Mouse (Mus musculus) intestine, postnatal 0 days (tissue): ENCODE measurements around the gene Ccr1l1. TPM values are rescaled to one million over a fixed set of nuclear protein-coding genes. Genes with fewer than 3 reads are reported as not detected.

ENCODE experiments used
- ATAC-seq: fragments of 200-750 bp; cut with Nextera tagmentation; 2 replicates; pipeline ENCODE4 v1.8.0; 2017; ENCODE audit warnings: mild to moderate bottlenecking, moderate TSS enrichment, moderate library complexity
- H3K27ac ChIP-seq: fragments of 300-500 bp; sonication (generic); 2 replicates; pipeline ENCODE4 v1.5.1; 2014; ENCODE audit warnings: mild to moderate bottlenecking, low read depth, low read length, moderate library complexity
- H3K27me3 ChIP-seq: fragments of 300-500 bp; sonication (generic); replicated peaks from 2 replicates; pipeline ENCODE4 v1.6.1; 2014; ENCODE audit warnings: low read length, mixed read lengths; ENCODE audit not compliant: control insufficient read depth, insufficient read depth
- H3K36me3 ChIP-seq: fragments of 300-500 bp; sonication (generic); 2 replicates; pipeline ENCODE4 v1.6.1; 2014; ENCODE audit warnings: mild to moderate bottlenecking, moderate library complexity; ENCODE audit not compliant: control insufficient read depth, insufficient read depth
- H3K4me1 ChIP-seq: fragments of 300-500 bp; sonication (generic); replicated peaks from 2 replicates; pipeline ENCODE4 v1.6.1; 2014; ENCODE audit warnings: antibody characterized with exemption, low read length, mixed read lengths; ENCODE audit not compliant: control insufficient read depth, insufficient read depth
- H3K4me2 ChIP-seq: fragments of 300-500 bp; sonication (generic); replicated peaks from 2 replicates; pipeline ENCODE4 v1.6.1; 2014; ENCODE audit warnings: low read depth, mild to moderate bottlenecking, moderate library complexity
- H3K4me3 ChIP-seq: fragments of 300-500 bp; sonication (generic); 2 replicates; pipeline ENCODE4 v1.5.1; 2014; ENCODE audit warnings: low read depth, low read length
- H3K9ac ChIP-seq: fragments of 300-500 bp; sonication (generic); 2 replicates; pipeline ENCODE4 v1.6.1; 2014; ENCODE audit warnings: mild to moderate bottlenecking, low read depth, low read length
- H3K9me3 ChIP-seq: fragments of 300-500 bp; sonication (generic); 2 replicates; pipeline ENCODE4 v1.6.1; 2016; ENCODE audit warnings: mixed run types; ENCODE audit not compliant: control insufficient read depth
- CTCF ChIP-seq: sonication (generic); IDR thresholded peaks from 2 replicates; pipeline ENCODE4 v1.5.1; 2016; ENCODE audit warnings: low read depth, mild to moderate bottlenecking, control low read depth, antibody characterized with exemption, moderate library complexity
- WGBS: fragments of 180-500 bp; shearing (Covaris S2); extraction: QIAGEN DNeasy Blood & Tissue Kit; methylation state at CpG from one replicate; pipeline ENCODE4 v1.1.7; 2014; 5-methylcytosine and 5-hydroxymethylcytosine counted together
- polyA plus RNA-seq: library from polyadenylated mRNA; unstranded; fragments of >200 nt; fragmentation: Nextera tagmentation; extraction: Ambion mirVana; gene quantifications from 2 replicates; pipeline ENCODE4 v1.2.1, GENCODE M21; 2015

Ccr1l1 gene
- polyA plus RNA-seq: not detected in 2 replicates

- H3K27ac ChIP-seq: no peak within 1 kb of the TSS
- H3K9me3 ChIP-seq: no peaks in the 10 kb centered on the region
- no peaks in the 10 kb centered on the region for H3K36me3 ChIP-seq
- no peak within 1 kb of the TSS for H3K4me3 ChIP-seq
- WGBS: 35% methylated on average over 1 of the region's 1 CpGs
- no peaks in the 10 kb centered on the region for H3K4me1 ChIP-seq
- ATAC-seq: no peak
- no peak for TF ChIP-seq CTCF
- H3K27me3 ChIP-seq: no peaks in the 10 kb centered on the region
- no peak within 1 kb of the TSS for H3K9ac ChIP-seq
- H3K4me2 ChIP-seq: no peak within 1 kb of the TSS
Observed at GRCm38 (mm10) chr9:123978308-123978707, at the start of gene Ccr1l1. Gene Ccr1l1, minus strand, starts transcription at chr9:123978408.

- no peak for ATAC-seq
- Histone ChIP-seq H3K27me3 (no peaks in the 10 kb centered on the region), H3K4me3 (no peak within 1 kb of the TSS), H3K27ac (no peak within 1 kb of the TSS), H3K36me3 (no peaks in the 10 kb centered on the region), H3K4me1 (no peaks in the 10 kb centered on the region), H3K9me3 (no peaks in the 10 kb centered on the region), H3K9ac (no peak within 1 kb of the TSS), H3K4me2 (no peak within 1 kb of the TSS)
- no peak for TF ChIP-seq CTCF
- WGBS: 81% methylated on average over 1 of the region's 1 CpGs
Observed at GRCm38 (mm10) chr9:124021672-124022071, 43.5 kb upstream of the Ccr1l1 start, which contains the start of gene Ccr3. Gene Ccr3, plus strand, starts transcription at chr9:124021972.

- Histone ChIP-seq H3K4me2 (no peak overlapping the region), H3K9ac (no peak overlapping the region), H3K4me3 (no peak overlapping the region), H3K9me3 (no peaks in the 10 kb centered on the region), H3K36me3 (no peaks in the 10 kb centered on the region), H3K27ac (no peak overlapping the region), H3K27me3 (no peaks in the 10 kb centered on the region), H3K4me1 (no peaks in the 10 kb centered on the region)
- TF ChIP-seq CTCF: no peak
- no peak for ATAC-seq
- 90% methylated on average over 3 of the region's 3 CpGs for WGBS
Observed at GRCm38 (mm10) chr9:124019887-124020286, 41.7 kb upstream of the Ccr1l1 start.

GRCm38 (mm10) chr9:124016048-124016447 is 37.8 kb upstream of the Ccr1l1 start:
- Histone ChIP-seq H3K27ac (no peak overlapping the region), H3K27me3 (no peaks in the 10 kb centered on the region), H3K4me1 (no peaks in the 10 kb centered on the region), H3K9ac (no peak overlapping the region), H3K9me3 (no peaks in the 10 kb centered on the region), H3K4me3 (no peak overlapping the region), H3K4me2 (no peak overlapping the region), H3K36me3 (no peaks in the 10 kb centered on the region)
- no peak for ATAC-seq
- WGBS: 67% methylated on average over 2 of the region's 2 CpGs
- TF ChIP-seq CTCF: no peak

GRCm38 (mm10) chr9:124014985-124015652 is 36.9 kb upstream of the Ccr1l1 start:
- Histone ChIP-seq H3K9ac (no peak overlapping the region), H3K9me3 (no peaks in the 10 kb centered on the region), H3K4me3 (no peak overlapping the region), H3K27me3 (no peaks in the 10 kb centered on the region), H3K27ac (no peak overlapping the region), H3K4me1 (no peaks in the 10 kb centered on the region), H3K36me3 (no peaks in the 10 kb centered on the region), H3K4me2 (no peak overlapping the region)
- no peak for ATAC-seq
- WGBS: 79% methylated on average over 2 of the region's 2 CpGs
- TF ChIP-seq CTCF: no peak

GRCm38 (mm10) chr9:124013270-124013669 is 35.1 kb upstream of the Ccr1l1 start:
- Histone ChIP-seq H3K4me3 (no peak overlapping the region), H3K27ac (no peak overlapping the region), H3K9me3 (no peaks in the 10 kb centered on the region), H3K4me1 (no peaks in the 10 kb centered on the region), H3K4me2 (no peak overlapping the region), H3K36me3 (no peaks in the 10 kb centered on the region), H3K9ac (no peak overlapping the region), H3K27me3 (no peaks in the 10 kb centered on the region)
- WGBS: 81% methylated on average over 3 of the region's 3 CpGs
- ATAC-seq: no peak
- no peak for TF ChIP-seq CTCF
